Mouse (Mus musculus): ENCODE results near the gene Notch2. TPM values are rescaled to one million over a fixed set of nuclear protein-coding genes. Genes with fewer than 3 reads are reported as not detected.
"Not testable (repeated sequence)": the region's sequence is repeated elsewhere in the genome, so short reads cannot be mapped to it uniquely, and the experiment has no call there.

Gene Notch2
- polyA plus RNA-seq, 1 experiment from 2014 or later = 9.0 TPM

DNA sequence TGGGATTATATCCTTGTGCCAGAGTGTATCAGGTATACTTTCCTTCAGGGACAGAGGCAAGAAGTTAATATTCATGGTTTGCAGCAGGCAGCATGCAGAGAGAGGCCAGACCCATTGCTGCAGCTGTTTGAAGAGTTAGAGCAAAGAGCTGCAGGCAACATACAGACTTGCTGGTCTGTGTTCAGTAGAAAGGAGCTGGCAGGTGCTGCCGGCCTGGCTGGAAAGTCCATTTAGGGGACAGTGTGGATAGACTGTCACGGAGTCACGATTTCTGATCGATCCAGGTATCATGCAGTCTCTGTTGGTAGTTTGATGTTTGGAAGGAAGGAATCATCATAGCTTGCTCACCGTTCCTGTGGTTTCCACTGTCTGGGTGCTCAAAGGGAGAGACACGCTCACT, 92.2 kb downstream of the Notch2 start:
- no peak for ATAC-seq (replicated peaks)
- H3K4me3 ChIP-seq = no peak overlapping the region
- H3K27me3 ChIP-seq (replicated peaks) = no peaks in the 10 kb centered on the region
- WGBS = 65% methylated on average over 6 of the region's 6 CpGs
- peaks cover 31% of the 10 kb centered on the region for H3K4me1 ChIP-seq
- no peak overlapping the region for H3K4me2 ChIP-seq
- H3K27ac ChIP-seq = peak overlapping the region; percentile 51
- H3K9ac ChIP-seq = no peak overlapping the region
- H3K36me3 ChIP-seq (replicated peaks) = no peaks in the 10 kb centered on the region; the same call in 1 of the 2 replicates
- no peaks in the 10 kb centered on the region for H3K9me3 ChIP-seq

DNA sequence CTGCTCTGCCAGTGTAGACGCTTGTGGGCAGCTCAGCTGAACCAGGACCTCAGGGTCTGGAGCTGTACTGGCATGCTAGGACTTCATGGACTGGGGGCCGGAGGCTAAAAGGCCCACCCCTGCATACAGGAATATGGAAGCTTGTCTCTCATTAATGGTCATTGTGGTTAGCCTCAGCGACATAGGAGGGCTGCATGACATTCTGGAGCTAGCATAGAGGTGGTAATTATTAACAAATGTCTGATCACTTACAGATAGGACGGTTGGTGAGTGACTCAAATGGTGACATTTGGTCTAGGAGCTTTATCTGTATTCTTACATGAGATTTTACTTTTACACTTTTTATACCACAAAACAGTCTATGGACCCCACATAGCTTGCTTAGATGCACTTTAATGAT, 92.8 kb downstream of the Notch2 start:
- WGBS = 70% methylated on average over 4 of the region's 4 CpGs
- Histone ChIP-seq H3K9ac (no peak overlapping the region), H3K36me3 (replicated peaks) (no peaks in the 10 kb centered on the region; the same call in 1 of the 2 replicates), H3K27ac (peak overlapping the region; percentile 51), H3K9me3 (no peaks in the 10 kb centered on the region), H3K27me3 (replicated peaks) (no peaks in the 10 kb centered on the region), H3K4me3 (no peak overlapping the region), H3K4me2 (no peak overlapping the region), H3K4me1 (peaks cover 31% of the 10 kb centered on the region)
- ATAC-seq (replicated peaks) = no peak

DNA sequence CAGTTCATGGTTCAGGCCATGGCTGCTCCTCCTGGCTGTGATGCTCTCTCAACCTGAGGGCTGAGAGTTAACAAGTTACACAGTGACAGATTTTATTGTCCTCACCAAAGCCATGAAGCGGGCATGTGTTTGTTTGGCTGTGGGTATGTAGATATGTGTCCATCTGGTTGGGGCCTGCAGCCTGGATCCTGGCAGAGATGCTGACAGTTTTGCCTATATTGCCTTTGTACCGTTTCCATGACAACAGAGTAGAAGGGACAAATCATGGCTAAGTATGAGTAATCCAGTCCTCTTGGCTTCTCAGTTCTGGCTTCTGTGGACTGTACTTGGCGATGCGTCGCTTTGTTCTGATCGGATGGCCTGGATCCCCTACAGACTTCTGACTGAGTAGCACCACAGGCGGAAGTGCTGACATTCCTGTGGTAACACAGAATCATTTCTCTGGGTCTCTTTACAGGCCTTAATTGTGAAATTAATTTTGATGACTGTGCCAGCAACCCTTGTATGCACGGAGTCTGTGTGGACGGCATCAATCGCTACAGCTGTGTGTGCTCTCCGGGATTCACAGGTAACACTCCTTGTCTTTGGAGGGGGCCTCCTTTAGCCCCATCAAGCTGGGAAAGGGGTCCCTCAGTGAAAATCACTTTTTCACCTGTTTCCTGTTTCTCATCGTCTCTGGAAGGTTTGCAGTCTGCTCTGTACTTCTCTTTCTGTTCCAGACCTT, 93.4 kb downstream of the Notch2 start:
- H3K4me2 ChIP-seq = no peak overlapping the region
- H3K9ac ChIP-seq = no peak overlapping the region
- H3K27ac ChIP-seq = peak overlapping the region; percentile 51
- H3K36me3 ChIP-seq (replicated peaks) = no peaks in the 10 kb centered on the region; the same call in 1 of the 2 replicates
- H3K27me3 ChIP-seq (replicated peaks) = no peaks in the 10 kb centered on the region
- H3K4me3 ChIP-seq = no peak overlapping the region
- ATAC-seq (replicated peaks) = peak; percentile 87
- H3K9me3 ChIP-seq = no peaks in the 10 kb centered on the region
- 49% methylated on average over 12 of the region's 12 CpGs for WGBS
- H3K4me1 ChIP-seq = peaks cover 31% of the 10 kb centered on the region

DNA sequence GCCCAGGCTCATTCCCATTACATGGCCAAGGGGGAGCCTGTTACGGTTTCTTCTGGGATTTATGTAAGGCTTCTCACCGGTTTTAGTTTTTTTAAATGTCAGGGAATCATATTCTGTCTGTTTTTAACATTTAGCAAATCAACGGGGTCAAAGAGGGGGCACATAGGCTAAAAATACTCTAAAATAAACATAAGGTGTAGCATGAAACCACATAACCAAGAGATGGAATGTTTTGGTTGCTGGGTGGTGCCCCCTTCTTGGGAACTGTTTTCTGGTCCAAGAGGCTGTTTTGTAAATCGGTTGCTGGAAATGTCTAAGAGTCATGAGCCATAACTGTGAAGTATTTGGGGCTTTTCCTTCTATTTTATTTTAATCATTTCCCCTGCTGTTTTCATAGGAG, 95.1 kb downstream of the Notch2 start:
- Histone ChIP-seq H3K27me3 (replicated peaks) (no peaks in the 10 kb centered on the region), H3K4me2 (no peak overlapping the region), H3K27ac (no peak overlapping the region), H3K4me3 (no peak overlapping the region), H3K9me3 (no peaks in the 10 kb centered on the region), H3K36me3 (replicated peaks) (no peaks in the 10 kb centered on the region), H3K4me1 (peaks cover 31% of the 10 kb centered on the region), H3K9ac (no peak overlapping the region)
- no peak for ATAC-seq (replicated peaks)
- WGBS = 85% methylated on average over 4 of the region's 4 CpGs

DNA sequence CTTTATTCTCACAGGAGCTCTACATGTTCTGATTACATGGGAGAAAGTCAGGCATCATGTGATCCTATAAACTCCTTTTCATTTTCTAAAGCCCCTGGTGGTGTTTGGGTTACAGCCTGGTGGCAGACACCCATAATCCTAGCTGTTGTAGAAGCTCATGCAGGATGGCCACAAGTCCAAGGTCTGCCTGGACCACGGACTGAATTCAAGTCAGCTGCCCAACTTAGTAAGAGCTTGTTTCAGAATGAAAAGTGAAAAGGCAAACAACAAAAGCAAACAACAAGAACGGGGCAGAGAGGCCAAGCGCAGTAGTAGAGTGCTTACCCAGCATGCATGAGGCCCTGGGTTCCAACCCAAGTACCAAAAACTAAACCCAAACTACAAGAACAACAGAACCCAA, 95.5 kb downstream of the Notch2 start:
- Histone ChIP-seq H3K27me3 (replicated peaks) (no peaks in the 10 kb centered on the region), H3K9me3 (no peaks in the 10 kb centered on the region), H3K36me3 (replicated peaks) (no peaks in the 10 kb centered on the region), H3K4me2 (no peak overlapping the region), H3K4me3 (no peak overlapping the region), H3K9ac (no peak overlapping the region), H3K4me1 (peaks cover 31% of the 10 kb centered on the region), H3K27ac (no peak overlapping the region)
- ATAC-seq (replicated peaks) = no peak
- WGBS = 83% methylated on average over 3 of the region's 3 CpGs

DNA sequence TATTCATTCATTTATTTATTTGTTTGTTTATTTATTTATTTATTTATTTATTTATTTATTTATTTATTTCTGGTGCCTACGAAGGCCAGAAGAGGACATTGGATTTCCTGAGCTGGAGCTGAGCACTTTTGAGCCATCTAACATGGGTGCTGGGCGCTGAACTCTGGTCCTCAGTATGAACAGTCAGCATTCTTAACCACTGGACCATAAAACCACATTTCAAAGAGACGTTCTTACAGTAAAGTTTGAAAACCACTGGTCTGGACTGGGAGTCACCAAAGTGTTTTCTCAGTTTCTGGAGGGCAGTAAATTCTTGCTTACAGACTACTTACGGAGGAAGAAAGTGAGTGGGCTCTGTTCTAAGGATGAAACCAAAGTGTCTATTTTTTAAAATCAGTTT, 97.3 kb downstream of the Notch2 start:
- Histone ChIP-seq H3K36me3 (replicated peaks) (no peaks in the 10 kb centered on the region), H3K27ac (no peak overlapping the region), H3K27me3 (replicated peaks) (no peaks in the 10 kb centered on the region), H3K4me2 (no peak overlapping the region), H3K4me1 (peaks cover 17% of the 10 kb centered on the region), H3K4me3 (no peak overlapping the region), H3K9ac (no peak overlapping the region), H3K9me3 (no peaks in the 10 kb centered on the region)
- 92% methylated on average over 4 of the region's 4 CpGs for WGBS
- ATAC-seq (replicated peaks) = no peak

DNA sequence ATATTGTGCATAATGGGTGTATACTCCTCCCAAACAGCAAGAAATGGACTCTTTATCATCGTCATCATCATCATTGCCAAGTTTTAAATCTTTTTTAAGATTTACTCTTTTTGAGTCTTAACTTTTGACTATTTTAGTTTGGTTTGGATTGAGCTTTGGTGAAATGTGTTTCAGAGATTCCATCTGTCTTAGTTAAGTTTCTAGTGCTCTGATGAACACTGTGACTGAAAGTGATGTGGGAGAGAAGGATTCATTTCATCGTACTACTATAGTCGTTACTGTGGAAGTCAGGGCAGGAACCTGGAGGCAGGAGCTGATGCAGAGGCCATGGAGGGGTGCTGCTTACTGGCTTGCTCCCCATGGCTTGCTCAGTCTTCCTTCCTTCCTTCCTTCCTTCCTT, 104.9 kb downstream of the Notch2 start:
- no peak for ATAC-seq (replicated peaks)
- no peaks in the 10 kb centered on the region for H3K9me3 ChIP-seq
- no peak overlapping the region for H3K9ac ChIP-seq
- H3K4me3 ChIP-seq = no peak overlapping the region
- H3K36me3 ChIP-seq (replicated peaks) = no peaks in the 10 kb centered on the region
- no peaks in the 10 kb centered on the region for H3K4me1 ChIP-seq
- 86% methylated on average over 3 of the region's 3 CpGs for WGBS
- no peaks in the 10 kb centered on the region for H3K27me3 ChIP-seq (replicated peaks)
- H3K27ac ChIP-seq = no peak overlapping the region
- H3K4me2 ChIP-seq = no peak overlapping the region

DNA sequence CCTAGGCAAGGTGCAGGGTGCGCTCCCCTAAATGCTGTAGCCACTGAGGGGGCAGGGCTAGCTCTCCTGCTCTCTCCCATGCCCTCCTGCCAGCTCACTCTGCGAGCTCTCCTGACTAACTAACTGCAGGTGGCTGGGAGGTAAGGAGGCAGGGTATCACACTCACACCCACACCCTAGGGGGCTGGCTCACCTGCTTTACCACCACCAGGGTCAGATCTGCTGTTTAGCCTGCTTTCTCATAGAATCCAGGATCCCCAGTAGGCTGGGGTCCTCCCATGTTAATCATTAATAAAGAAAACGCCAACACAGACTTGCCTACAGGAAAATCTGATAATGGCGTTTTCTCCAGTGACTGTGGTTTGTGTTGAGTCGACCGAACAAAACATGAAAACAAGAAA, 106.0 kb downstream of the Notch2 start:
- H3K9me3 ChIP-seq = no peaks in the 10 kb centered on the region
- ATAC-seq (replicated peaks) = no peak
- no peak overlapping the region for H3K4me2 ChIP-seq
- H3K4me3 ChIP-seq = no peak overlapping the region
- 88% methylated on average over 6 of the region's 6 CpGs for WGBS
- no peaks in the 10 kb centered on the region for H3K4me1 ChIP-seq
- H3K36me3 ChIP-seq (replicated peaks) = no peaks in the 10 kb centered on the region
- no peak overlapping the region for H3K27ac ChIP-seq
- H3K9ac ChIP-seq = no peak overlapping the region
- H3K27me3 ChIP-seq (replicated peaks) = no peaks in the 10 kb centered on the region

DNA sequence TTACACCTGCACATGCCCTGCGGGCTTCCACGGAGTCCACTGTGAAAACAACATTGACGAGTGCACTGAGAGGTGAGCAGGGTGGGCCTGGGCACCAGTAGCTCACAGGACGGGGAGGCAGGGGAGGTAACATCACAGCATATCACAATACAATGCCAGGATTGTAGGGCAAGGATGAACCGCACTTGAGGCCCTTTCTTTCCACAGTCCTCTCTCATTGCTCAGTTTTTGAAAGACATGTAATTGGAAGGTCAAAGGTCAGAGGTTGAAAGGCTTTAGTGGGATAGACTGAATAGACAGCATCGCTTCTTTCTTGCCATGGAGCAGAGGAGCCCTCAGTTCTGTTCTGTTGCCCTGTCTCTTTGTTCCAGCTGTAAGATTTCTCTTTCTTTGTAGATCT, 107.6 kb downstream of the Notch2 start:
- Histone ChIP-seq H3K4me2 (no peak overlapping the region), H3K9ac (no peak overlapping the region), H3K4me3 (no peak overlapping the region), H3K27ac (no peak overlapping the region), H3K4me1 (no peaks in the 10 kb centered on the region), H3K36me3 (replicated peaks) (no peaks in the 10 kb centered on the region), H3K27me3 (replicated peaks) (no peaks in the 10 kb centered on the region), H3K9me3 (no peaks in the 10 kb centered on the region)
- 35% methylated on average over 6 of the region's 6 CpGs for WGBS
- no peak for ATAC-seq (replicated peaks)

DNA sequence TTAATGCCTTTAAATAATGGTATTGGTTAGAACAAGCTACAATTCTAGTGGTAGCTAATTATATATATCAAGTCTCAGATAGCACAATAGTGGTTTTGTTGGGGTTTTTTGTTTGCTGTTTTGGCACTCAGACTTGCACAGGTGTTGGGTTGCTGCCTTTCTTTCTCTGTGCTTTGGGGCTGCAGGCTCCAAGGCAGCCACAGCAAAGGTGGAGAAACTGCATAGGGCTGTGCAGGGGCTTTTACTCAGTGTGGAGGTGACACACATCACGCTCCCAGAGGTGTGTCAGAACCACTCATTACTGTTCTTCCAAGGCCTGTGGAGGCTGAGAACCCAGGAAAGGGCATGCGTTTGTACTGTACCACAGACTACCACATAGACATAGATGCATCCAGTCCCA, 114.4 kb downstream of the Notch2 start:
- H3K27me3 ChIP-seq (replicated peaks) = no peaks in the 10 kb centered on the region
- no peak overlapping the region for H3K9ac ChIP-seq
- no peak overlapping the region for H3K4me3 ChIP-seq
- ATAC-seq (replicated peaks) = no peak
- no peak overlapping the region for H3K27ac ChIP-seq
- H3K4me2 ChIP-seq = no peak overlapping the region
- no peaks in the 10 kb centered on the region for H3K9me3 ChIP-seq
- no peaks in the 10 kb centered on the region for H3K4me1 ChIP-seq
- WGBS = 100% methylated on average over 2 of the region's 2 CpGs
- no peaks in the 10 kb centered on the region for H3K36me3 ChIP-seq (replicated peaks)

DNA sequence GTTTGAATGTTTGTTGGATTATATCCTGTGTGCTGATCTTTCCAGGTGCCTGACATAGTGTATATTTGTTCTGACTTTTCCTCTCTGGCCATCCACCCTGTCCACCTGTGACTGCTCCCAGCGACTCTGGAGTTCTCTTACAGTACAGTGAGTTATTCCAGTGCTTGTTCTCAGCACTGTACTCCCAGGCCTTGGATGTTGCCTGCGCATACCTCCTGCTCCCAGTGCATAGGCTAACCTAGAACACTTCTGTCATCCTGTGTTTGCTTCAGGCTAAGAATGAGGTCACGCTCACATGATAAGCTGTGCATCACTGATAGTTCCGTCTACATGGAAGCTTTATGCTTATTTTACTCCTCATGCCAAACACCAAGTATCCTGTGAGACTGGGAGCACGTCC, 115.4 kb downstream of the Notch2 start:
- no peak for ATAC-seq (replicated peaks)
- Histone ChIP-seq H3K27ac (no peak overlapping the region), H3K9ac (no peak overlapping the region), H3K4me3 (no peak overlapping the region), H3K4me2 (no peak overlapping the region), H3K4me1 (no peaks in the 10 kb centered on the region), H3K36me3 (replicated peaks) (no peaks in the 10 kb centered on the region), H3K27me3 (replicated peaks) (no peaks in the 10 kb centered on the region), H3K9me3 (no peaks in the 10 kb centered on the region)
- 89% methylated on average over 5 of the region's 5 CpGs for WGBS

DNA sequence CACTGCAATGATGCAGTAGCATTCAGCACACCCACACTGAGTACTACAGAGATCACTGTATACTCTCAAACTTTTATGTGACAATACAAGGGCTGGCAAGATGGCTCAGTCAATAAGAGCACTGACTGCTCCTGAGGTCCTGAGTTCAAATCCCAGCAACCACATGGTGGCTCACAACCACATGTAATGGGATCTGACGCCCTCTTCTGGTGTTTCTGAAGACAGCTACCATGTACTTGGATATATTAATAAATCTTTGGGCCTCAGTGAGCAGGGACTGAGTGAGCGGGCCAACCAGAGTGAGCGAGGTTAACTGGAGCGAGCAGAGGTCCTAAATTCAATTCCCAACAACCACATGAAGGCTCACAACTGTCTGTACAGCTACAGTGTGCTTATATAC, 118.8 kb downstream of the Notch2 start:
- not testable (repeated sequence) for H3K36me3 ChIP-seq (replicated peaks); H3K4me3 ChIP-seq; H3K27ac ChIP-seq; H3K9me3 ChIP-seq; H3K4me2 ChIP-seq; H3K4me1 ChIP-seq; H3K9ac ChIP-seq; ATAC-seq (replicated peaks); H3K27me3 ChIP-seq (replicated peaks)
- WGBS = 98% methylated on average over 4 of the region's 4 CpGs

DNA sequence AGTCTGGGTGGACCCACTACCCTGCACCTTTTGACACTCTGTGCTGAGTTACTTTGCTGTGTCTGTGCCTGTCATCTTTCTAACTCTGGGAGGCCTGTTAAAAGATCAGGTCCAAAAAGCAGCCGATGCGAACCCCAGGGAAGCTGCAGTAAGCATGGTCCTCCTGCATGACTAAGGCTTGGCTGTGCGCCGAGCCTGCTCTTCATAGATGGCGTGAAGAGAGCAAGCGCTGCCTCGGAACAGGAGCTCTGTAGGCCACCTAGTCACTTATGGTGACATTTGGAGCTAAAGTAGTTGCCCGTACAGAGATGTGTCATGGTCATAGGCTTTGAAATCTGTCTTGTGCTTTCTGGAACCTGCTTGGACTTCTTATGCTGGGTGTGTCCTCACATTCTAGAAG, 119.3 kb downstream of the Notch2 start:
- H3K4me2 ChIP-seq = no peak overlapping the region
- no peaks in the 10 kb centered on the region for H3K4me1 ChIP-seq
- no peak overlapping the region for H3K4me3 ChIP-seq
- H3K36me3 ChIP-seq (replicated peaks) = no peaks in the 10 kb centered on the region
- H3K27me3 ChIP-seq (replicated peaks) = no peaks in the 10 kb centered on the region
- H3K9ac ChIP-seq = no peak overlapping the region
- no peaks in the 10 kb centered on the region for H3K9me3 ChIP-seq
- 93% methylated on average over 8 of the region's 8 CpGs for WGBS
- ATAC-seq (replicated peaks) = no peak
- H3K27ac ChIP-seq = no peak overlapping the region
